Mouse (Mus musculus): ENCODE data around the gene Zfp536. TPM values are rescaled to one million over a fixed set of nuclear protein-coding genes. Genes with fewer than 3 reads are reported as not detected.
"Not testable (repeated sequence)": the region's sequence is repeated elsewhere in the genome, so short reads cannot be mapped to it uniquely, and the experiment has no call there.

The Zfp536 gene
- total RNA-seq, 1 experiment from 2014 or later = not detected

DNA sequence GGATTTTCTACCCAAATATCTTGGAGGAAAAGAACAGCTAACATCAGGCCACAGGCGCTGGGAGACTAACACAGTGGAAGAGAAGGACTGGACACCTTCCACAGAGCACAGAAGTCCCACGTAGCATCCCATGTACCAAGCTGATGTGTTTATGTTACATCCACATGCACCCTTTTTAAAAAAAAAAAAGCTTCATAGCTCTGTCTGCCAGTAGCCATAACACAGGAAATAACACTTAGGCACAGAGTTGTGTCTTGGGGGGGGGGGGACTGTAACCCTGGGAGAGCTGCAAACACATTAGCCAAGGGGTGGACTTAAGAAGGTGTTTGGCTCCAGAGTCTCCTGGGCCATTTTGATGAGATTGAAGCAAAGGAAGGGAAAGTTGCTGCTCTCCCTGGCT is 155.6 kb downstream of the Zfp536 start:
- no peak for ATAC-seq (replicated peaks; ENCODE audit: low read depth, poor library complexity, severe bottlenecking)

GRCm38 (mm10) chr7:37615932-37616331 is 157.5 kb downstream of the Zfp536 start:
- no peak for ATAC-seq (replicated peaks; ENCODE audit: low read depth, poor library complexity, severe bottlenecking)

GRCm38 (mm10) chr7:37614381-37614780 is 159.1 kb downstream of the Zfp536 start:
- no peak for ATAC-seq (replicated peaks; ENCODE audit: low read depth, poor library complexity, severe bottlenecking)

GRCm38 (mm10) chr7:37608556-37608955 is 164.9 kb downstream of the Zfp536 start:
- no peak for ATAC-seq (replicated peaks; ENCODE audit: low read depth, poor library complexity, severe bottlenecking)

DNA sequence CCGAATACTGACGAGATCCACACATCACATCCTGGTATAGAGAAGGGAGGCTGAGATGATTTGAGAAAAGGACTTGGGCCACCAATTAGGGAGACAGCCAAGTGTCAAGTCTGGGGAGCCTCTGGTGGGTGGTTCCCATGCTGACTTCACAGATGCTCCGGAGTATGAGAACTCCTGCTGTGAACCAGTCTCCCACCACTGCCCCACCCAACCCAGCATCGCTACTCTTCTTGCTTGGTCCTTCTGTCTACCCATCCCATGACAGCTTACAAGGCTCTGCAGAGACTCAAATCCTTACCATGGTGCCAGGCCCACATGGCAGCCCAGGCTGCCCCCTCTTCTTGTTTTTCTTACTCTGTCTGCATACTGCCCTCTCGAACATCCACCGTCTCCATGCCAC is 165.5 kb downstream of the Zfp536 start:
- ATAC-seq (replicated peaks; ENCODE audit: low read depth, poor library complexity, severe bottlenecking) = no peak

DNA sequence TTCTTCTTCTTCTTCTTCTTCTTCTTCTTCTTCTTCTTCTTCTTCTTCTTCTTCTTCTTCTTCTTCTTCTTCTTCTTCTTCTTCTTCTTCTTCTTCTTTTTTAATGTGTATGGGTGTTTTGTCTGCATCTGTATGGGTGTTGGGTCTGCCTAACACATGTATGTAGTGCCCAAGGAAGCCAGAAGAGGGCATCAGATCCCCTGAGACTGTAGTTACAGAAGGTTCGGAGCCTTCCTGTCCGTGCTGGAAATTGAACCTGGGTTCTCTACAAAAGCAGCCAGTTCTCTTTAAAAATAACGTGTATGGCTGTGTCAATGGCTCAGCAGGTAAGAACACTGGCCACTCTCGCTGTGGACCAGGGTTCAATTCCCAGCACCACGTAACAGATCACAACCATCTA is 167.0 kb downstream of the Zfp536 start:
- ATAC-seq (replicated peaks; ENCODE audit: low read depth, poor library complexity, severe bottlenecking) = no peak

DNA sequence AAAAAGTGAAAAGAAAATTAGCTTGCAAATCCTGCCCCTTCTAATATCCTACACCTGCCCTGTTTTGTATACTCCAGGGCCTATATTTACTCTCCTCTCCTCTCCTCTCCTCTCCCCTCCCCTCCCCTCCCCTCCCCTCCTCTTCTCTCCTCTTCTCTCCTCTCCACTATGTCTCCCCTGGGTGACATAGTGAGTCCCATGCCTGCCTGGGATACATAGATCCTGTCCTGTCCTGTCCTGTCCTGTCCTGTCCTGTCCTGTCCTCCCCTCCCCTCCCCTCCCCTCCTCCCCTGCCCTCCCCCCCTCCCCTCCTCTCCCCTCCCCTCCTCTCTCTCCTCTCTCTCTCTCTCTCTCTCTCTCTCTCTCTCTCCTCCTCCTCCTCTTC is 169.9 kb downstream of the Zfp536 start:
- not testable (repeated sequence) for ATAC-seq (replicated peaks; ENCODE audit: low read depth, poor library complexity, severe bottlenecking)

- no peak for ATAC-seq (replicated peaks; ENCODE audit: low read depth, poor library complexity, severe bottlenecking)
These were observed 170.4 kb downstream of the Zfp536 start for GRCm38 (mm10) chr7:37602871-37603524.

GRCm38 (mm10) chr7:37600318-37600717 is 173.1 kb downstream of the Zfp536 start:
- no peak for ATAC-seq (replicated peaks; ENCODE audit: low read depth, poor library complexity, severe bottlenecking)

GRCm38 (mm10) chr7:37594211-37595030 is 179.0 kb downstream of the Zfp536 start:
- peak; percentile 93 for ATAC-seq (replicated peaks; ENCODE audit: low read depth, poor library complexity, severe bottlenecking)

GRCm38 (mm10) chr7:37593566-37593965 is 179.9 kb downstream of the Zfp536 start:
- ATAC-seq (replicated peaks; ENCODE audit: low read depth, poor library complexity, severe bottlenecking) = no peak

- ATAC-seq (replicated peaks; ENCODE audit: low read depth, poor library complexity, severe bottlenecking) = no peak
These were observed 186.7 kb downstream of the Zfp536 start for GRCm38 (mm10) chr7:37586694-37587093.

DNA sequence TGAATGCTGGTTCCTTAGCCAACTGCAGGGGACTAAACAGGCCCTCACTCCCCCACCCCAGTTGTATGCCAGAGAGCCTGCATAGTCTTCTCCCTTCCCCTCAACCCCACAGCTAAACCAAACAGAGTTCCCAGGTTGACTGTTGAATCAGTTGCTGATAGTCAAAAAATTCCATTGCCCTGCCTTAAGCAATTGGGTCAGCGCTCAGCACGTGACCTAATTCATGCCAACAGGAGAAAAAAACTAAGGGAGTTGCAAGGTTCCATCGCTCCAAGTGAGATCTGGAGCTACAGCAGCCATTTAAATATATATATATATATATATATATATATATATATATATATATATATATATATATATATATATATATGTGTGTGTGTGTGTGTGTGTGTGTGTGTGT is 192.2 kb downstream of the Zfp536 start:
- no peak for ATAC-seq (replicated peaks; ENCODE audit: low read depth, poor library complexity, severe bottlenecking)

- ATAC-seq (replicated peaks; ENCODE audit: low read depth, poor library complexity, severe bottlenecking) = no peak
These were observed 192.9 kb downstream of the Zfp536 start for GRCm38 (mm10) chr7:37580554-37580953.

DNA sequence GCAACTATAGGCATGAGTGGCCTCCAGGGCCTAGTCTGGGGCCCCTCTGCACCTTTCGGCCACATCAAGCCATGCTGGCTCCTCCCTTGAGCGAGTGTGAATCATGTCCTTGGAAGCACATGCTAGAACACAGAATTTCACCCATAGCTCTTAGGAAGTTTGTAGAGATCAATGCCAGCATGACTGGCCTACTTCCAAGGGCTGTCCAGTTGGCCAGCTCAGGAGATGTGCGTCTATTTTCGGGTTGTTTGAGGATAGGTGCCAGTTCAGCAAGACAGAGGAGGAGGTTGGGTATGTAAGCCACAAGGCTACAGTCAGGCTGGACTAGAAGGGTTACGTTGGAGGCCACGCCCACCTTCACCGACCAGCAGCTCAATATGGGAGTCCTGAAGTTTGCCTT is 201.4 kb downstream of the Zfp536 start:
- ATAC-seq (replicated peaks; ENCODE audit: low read depth, poor library complexity, severe bottlenecking) = no peak

- 0 out of 2 replicates have a peak, but pooled peaks have one; percentile 54 for ATAC-seq (replicated peaks; ENCODE audit: low read depth, poor library complexity, severe bottlenecking)
These were observed 204.5 kb downstream of the Zfp536 start for GRCm38 (mm10) chr7:37568811-37569500.

DNA sequence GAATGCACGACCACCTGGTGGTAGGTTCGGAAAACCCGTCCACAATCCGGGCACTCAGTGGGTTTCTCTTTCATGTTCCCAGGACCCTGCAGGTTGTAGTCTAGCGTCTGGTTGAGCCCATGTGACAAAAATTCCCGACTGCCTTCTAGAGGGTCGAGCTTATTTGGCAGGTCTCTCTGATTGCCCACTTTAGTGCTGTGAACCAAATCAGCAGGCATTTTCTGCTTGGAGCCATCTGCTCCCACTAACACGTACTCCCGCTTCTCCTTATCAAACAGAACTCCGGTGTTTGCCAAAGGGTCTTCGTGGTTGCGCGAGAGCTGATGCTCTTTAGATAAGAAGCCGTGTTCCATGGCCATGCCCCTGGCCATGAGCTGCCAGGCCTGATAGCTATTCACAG is 205.4 kb downstream of the Zfp536 start:
- no peak for ATAC-seq (replicated peaks; ENCODE audit: low read depth, poor library complexity, severe bottlenecking)

GRCm38 (mm10) chr7:37566019-37566418 is 207.4 kb downstream of the Zfp536 start:
- no peak for ATAC-seq (replicated peaks; ENCODE audit: low read depth, poor library complexity, severe bottlenecking)

DNA sequence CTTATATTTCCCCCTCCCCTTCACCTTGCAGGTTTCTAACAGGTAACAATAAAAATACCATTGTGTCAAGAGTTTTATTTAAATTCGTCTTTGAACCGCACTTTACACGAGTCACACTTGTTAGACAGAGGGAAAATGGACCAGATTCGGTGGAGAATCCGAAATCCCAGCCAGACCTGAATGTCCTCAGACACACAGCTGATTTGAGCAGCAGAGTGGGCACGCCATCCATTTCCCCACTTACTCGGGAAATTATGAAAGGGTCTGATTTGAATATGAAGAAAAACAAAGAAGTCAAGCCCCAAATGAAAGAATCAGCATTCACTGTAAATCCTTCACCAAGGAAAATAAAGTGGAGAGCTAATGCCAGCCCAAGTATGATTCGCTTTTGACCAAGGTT is 208.1 kb downstream of the Zfp536 start:
- no peak for ATAC-seq (replicated peaks; ENCODE audit: low read depth, poor library complexity, severe bottlenecking)

DNA sequence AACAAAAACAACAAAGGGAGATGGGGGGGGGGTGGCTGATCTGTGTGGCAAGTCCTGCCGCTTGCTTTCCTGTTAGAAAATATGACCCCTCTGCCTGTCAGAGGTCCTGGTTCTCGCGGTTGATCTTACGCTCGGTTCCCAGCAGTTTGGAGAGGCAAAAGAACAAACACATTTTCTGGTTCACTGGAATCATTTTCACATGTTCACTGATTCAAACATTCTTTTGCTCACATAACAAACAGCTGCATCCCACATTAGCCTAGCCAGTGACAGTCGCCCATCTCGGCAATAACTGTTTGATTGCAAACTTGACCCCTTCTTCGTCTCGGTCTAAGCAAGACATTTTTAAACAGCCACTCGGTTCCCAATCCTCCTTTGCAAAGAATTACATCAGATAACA is 208.8 kb downstream of the Zfp536 start:
- ATAC-seq (replicated peaks; ENCODE audit: low read depth, poor library complexity, severe bottlenecking) = no peak

GRCm38 (mm10) chr7:37563831-37564400 is 209.5 kb downstream of the Zfp536 start:
- no peak for ATAC-seq (replicated peaks; ENCODE audit: low read depth, poor library complexity, severe bottlenecking)
